Mouse (Mus musculus) duodenum, adult 2 months (tissue): Measurements from ENCODE around the gene Krtap13. TPM values are rescaled to one million over a fixed set of nuclear protein-coding genes. Genes with fewer than 3 reads are reported as not detected.

Experiments used
- polyA plus RNA-seq: library from polyadenylated mRNA; depleted of rRNA; stranded (reverse); fragments of >200 nt; gene quantifications from 2 replicates; pipeline ENCODE4 v1.2.3, GENCODE M21; 2012; ENCODE audit warnings: low replicate concordance; rRNA removed

Gene Krtap13
- polyA plus RNA-seq: not detected in 2 replicates

GRCm38 (mm10) chr16:88751535-88751934 is at the start of gene Krtap13:
Krtap13 (minus strand) TSS chr16:88751635.

GRCm38 (mm10) chr16:88777596-88777995 is 26.2 kb upstream of the Krtap13 start, which contains the start of gene Gm5965:
Gm5965 (plus strand) TSS chr16:88777896.

GRCm38 (mm10) chr16:88774106-88774505 is 22.7 kb upstream of the Krtap13 start, which contains the start of gene 2310057N15Rik:
2310057N15Rik (minus strand) TSS chr16:88774206.

GRCm38 (mm10) chr16:88758547-88758946 is 7.1 kb upstream of the Krtap13 start, which contains the start of gene 2310034C09Rik:
2310034C09Rik (plus strand) TSS chr16:88758847.

GRCm38 (mm10) chr16:88728812-88729275 is 22.6 kb downstream of the Krtap13 start, which contains the start of gene Krtap13-1:
Krtap13-1 (plus strand) TSS chr16:88728862.

GRCm38 (mm10) chr16:88707496-88708012 is 43.9 kb downstream of the Krtap13 start, which contains the start of gene 2310061N02Rik:
2310061N02Rik (minus strand) TSS chr16:88707962.

Other genes with a start within 250 kb of the Krtap13 start
- not detected in 2 replicates for gene Cldn17, start 244.7 kb downstream of the Krtap13 start, polyA plus RNA-seq
- gene Cldn8, start 188.5 kb downstream of the Krtap13 start, polyA plus RNA-seq: 0.58 TPM in 1 of 2 replicates, not detected in the other
- gene Krtap24-1, start 139.4 kb downstream of the Krtap13 start, polyA plus RNA-seq: not detected in 2 replicates
- gene 2310079G19Rik, start 124.0 kb downstream of the Krtap13 start, polyA plus RNA-seq: not detected in 2 replicates
- not detected in 2 replicates for gene Krtap26-1, start 103.8 kb downstream of the Krtap13 start, polyA plus RNA-seq
- not detected in 2 replicates for gene Krtap27-1, start 80.0 kb downstream of the Krtap13 start, polyA plus RNA-seq
- not detected in 2 replicates for gene 2310061N02Rik, start 43.7 kb downstream of the Krtap13 start, polyA plus RNA-seq
- gene Krtap13-1, start 22.8 kb downstream of the Krtap13 start, polyA plus RNA-seq: not detected in 2 replicates
- not detected in 2 replicates for gene 2310034C09Rik, start 7.2 kb upstream of the Krtap13 start, polyA plus RNA-seq
- gene 2310057N15Rik, start 22.6 kb upstream of the Krtap13 start, polyA plus RNA-seq: not detected in 2 replicates
- gene Gm5965, start 26.3 kb upstream of the Krtap13 start, polyA plus RNA-seq: not detected in 2 replicates
- gene Gm20741, start 60.6 kb upstream of the Krtap13 start, polyA plus RNA-seq: not detected in 2 replicates
- not detected in 2 replicates for gene Krtap15, start 68.6 kb upstream of the Krtap13 start, polyA plus RNA-seq
- gene Krtap14, start 74.5 kb upstream of the Krtap13 start, polyA plus RNA-seq: not detected in 2 replicates
- not detected in 2 replicates for gene Krtap19-1, start 117.8 kb upstream of the Krtap13 start, polyA plus RNA-seq
- not detected in 2 replicates for gene Krtap19-2, start 122.6 kb upstream of the Krtap13 start, polyA plus RNA-seq
- gene Krtap19-3, start 126.4 kb upstream of the Krtap13 start, polyA plus RNA-seq: not detected in 2 replicates
- not detected in 2 replicates for gene Krtap19-4, start 133.5 kb upstream of the Krtap13 start, polyA plus RNA-seq
- not detected in 2 replicates for gene Krtap19-5, start 144.8 kb upstream of the Krtap13 start, polyA plus RNA-seq
- not detected in 2 replicates for gene Krtap19-9b, start 180.6 kb upstream of the Krtap13 start, polyA plus RNA-seq
- gene Krtap16-3, start 211.2 kb upstream of the Krtap13 start, polyA plus RNA-seq: not detected in 2 replicates